Mouse (Mus musculus) stomach, postnatal 0 days (tissue): ENCODE measurements around the gene Yipf3.

Experiments used
- CTCF ChIP-seq: IDR thresholded peaks from 2 replicates; pipeline ENCODE4 v1.5.1; 2016; ENCODE audit warnings: antibody characterized with exemption, low read depth, mild to moderate bottlenecking, moderate library complexity
- EP300 ChIP-seq: optimal IDR thresholded peaks from 2 replicates; pipeline ENCODE3; 2016; ENCODE audit warnings: antibody characterized with exemption

DNA sequence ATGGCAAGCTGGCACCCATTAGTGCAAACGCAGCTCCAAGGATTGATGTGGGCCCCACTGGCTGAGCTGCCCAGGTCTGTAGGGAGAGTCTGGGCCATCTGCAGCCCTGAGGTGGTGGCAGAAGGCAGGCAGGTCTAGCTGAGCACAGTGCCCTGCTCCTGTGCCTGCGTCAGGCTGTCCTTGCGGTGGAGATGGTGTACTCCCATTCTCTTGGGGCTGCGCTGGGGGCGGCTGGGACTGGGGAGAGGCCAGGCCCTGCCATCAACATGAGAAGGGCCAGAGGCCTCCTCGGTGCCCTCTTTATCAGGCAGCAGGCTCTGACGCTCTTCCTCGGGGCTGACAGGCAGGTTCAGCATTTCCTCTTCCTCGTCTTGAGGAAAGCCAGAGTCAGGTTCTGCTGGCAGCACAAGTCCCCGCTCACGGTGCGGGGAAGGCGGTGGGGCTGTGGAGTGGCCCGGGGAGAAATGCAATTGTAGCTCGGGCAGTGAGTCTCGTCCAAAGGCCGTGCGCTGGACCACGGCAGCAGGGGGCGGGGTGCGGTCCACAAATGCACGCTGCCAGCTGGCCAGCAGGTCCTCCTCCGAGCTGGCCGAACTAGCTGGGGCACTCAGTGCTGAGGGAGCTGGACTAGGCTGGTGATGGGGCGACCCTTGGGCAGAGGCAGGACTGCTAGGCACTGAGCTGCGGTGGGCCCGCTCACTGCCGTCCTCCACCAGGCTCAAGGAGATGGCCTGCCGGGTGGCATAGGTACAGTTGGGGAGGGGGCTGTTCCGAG, 10.6 kb downstream of the Yipf3 start:
- TF ChIP-seq CTCF (no peak), EP300 (no peak)
